Mouse (Mus musculus) splenic B cell, adult 2 months (primary cell): ENCODE measurements around the gene Kif21a.

Source experiments
- DNase-seq: peaks from one replicate; pipeline ENCODE4 v3.0.0-alpha.2; 2011; ENCODE audit warnings: low read depth, low spot score
- H3K27me3 ChIP-seq: 2 replicates; pipeline ENCODE4 v1.6.1; 2012; ENCODE audit warnings: mild to moderate bottlenecking, low read length, moderate library complexity, mixed read lengths; ENCODE audit not compliant: control insufficient read depth, poor library complexity, insufficient read depth, severe bottlenecking
- H3K36me3 ChIP-seq: 2 replicates; pipeline ENCODE4 v1.6.1; 2012; ENCODE audit warnings: mild to moderate bottlenecking, low read length, moderate library complexity, mixed read lengths; ENCODE audit not compliant: control insufficient read depth, poor library complexity, insufficient read depth, severe bottlenecking

Gene Kif21a

DNA sequence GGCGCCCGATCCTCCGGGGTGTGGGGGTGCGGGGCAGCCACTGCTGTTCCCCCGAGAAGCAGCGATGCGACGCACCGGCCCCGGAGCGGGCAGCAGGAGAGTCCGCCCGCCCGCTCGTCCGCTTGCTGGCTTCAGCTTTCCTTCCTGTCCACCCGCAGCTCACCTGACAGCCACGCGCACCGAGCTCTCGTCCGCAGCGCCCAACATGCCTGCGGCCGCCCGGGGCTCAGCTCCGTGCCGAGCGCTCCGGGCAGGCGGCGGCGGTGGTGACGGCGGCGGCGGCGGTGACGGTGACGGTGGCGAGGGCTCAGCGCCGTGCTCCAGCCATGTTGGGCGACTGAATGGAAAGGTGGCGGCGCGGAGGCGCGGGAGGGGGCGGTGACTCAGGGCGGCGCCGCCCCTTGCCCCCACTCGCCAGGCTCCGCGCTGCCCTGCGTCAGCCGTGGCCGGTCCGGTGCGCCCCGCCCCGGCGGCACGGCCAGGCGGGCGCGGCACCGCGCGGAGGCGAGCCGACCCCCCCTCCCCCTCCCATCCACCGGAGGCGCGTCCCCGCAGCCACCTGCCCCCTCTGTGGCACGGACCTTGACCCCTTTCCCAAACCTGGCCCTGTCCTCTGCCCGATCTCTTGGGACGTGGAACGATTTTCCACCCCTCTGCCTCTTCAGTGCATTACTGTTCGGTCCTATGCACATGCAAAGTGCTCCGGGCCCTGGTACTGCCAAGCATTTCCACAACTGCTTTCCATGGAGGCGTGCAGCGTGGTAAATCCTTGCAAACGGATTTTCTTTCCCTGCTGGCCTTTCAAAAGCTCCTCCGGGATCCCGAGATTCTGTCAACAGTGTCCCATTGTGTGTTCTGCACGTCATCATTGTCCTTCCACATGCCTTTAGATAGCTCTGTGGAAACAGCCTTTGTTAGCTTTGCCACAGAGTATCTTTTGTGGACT, at the start of gene Kif21a:
Gene Kif21a (minus strand): TSS at position 453 of the 946 bp plus-strand sequence.
- no peaks in the 10 kb centered on the region for H3K36me3 ChIP-seq
- H3K27me3 ChIP-seq, result no peaks in the 10 kb centered on the region
- no peak for DNase-seq

DNA sequence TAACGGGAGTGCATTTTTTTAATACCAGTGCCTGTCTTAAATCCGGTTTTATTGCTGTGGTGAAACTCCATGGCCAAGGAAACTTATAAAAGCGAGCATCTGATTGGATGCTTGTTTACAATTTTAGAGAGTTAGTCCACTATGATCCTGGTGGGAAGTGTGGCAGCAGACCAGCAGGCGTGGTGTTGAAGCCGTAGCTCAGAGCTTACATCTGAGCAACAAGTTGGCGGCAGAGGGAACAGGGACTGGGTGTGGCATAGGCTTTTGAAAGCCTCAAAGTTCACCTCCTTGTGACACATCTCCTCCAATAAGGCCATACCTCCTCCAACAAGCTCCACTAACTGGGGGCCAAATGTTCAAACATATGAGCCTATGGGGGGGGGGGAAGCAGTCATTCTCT, 46.9 kb upstream of the Kif21a start:
- no peaks in the 10 kb centered on the region for H3K36me3 ChIP-seq
- H3K27me3 ChIP-seq, result no peaks in the 10 kb centered on the region
- DNase-seq, result no peak

DNA sequence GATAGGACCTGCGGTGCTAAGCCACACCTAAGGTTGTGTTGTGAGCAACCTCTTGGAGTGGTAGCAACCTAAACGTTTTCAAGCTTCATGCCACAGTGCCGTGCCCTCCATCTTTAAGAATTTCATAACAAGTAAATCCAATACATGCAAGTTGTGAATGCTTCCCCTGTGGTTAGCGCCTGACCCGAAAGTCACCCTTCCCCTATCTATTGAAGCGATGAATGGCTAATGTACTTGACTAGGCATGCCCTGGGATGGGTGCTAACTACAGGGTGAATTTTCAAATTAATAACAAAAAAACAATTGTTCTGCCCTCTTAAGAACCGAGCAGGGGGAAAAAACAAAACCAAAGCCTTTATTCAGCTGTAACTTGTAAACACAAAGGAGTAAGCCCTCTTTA, 39.7 kb upstream of the Kif21a start:
- Histone ChIP-seq H3K27me3 (no peaks in the 10 kb centered on the region), H3K36me3 (no peaks in the 10 kb centered on the region)
- DNase-seq, result no peak

DNA sequence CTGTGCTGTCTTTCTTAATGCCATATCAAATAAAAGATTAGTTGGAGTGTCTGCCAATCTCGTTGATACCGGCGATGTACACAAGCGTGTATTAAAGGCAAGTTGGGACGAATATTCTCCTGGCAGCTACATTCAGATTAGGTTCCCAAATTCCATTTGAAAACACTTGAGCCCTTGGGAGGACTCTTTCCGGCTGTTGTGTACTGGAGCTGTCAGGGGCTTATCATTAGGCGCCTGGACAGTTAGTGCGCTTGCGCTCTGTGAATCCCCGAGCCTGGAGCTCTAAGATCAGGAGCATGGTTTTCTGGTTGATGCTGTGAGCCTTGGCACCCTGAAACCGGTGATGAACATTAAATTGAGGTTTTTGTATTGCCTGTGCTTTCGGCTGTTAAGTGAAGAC, 38.3 kb upstream of the Kif21a start:
- H3K36me3 ChIP-seq, result no peaks in the 10 kb centered on the region
- no peaks in the 10 kb centered on the region for H3K27me3 ChIP-seq
- no peak for DNase-seq

DNA sequence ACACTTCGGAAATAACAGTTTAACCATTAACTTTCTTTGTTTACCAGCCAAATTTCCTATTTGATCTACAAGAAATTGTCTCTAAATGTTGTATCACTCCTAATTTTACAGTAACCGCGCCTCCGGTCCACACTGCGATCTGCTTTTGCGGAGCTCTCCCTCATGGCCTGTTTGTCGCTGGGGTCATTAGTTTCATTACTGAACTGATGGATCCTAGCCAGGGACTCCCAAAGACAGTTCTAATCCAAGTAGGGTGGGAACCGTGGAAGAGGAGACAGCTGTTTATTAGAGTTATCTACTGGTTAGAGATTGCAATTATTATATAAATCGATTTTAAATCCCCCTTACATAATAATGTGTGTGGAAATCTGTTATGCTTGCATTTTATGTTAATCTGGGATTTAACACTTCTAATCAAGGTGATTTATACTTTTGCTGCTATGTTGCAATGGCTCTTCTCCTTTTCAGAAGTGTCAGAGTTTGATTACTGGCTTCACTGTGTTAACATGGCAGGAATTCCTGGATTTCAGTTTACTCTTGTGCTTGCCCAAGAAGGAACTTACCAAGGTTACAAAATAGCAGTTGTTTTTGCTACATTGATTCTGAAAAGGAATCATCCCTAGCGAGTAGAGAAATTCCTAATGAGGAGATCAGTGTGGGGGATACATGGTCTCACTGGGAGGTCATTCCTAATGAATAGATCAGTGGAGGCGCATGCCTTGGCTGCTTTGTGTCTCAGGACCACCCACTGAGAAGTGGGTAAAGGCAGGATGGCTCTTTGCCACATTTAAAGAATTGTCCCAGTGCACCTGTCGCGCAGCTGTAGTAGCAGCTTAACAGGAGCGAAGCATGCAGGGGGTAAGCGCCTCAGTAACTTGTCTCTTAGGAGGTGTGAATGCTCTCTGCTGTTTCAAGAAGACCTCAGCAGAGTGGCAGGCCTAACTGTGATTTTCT, 28.0 kb upstream of the Kif21a start:
- DNase-seq, result no peak

DNA sequence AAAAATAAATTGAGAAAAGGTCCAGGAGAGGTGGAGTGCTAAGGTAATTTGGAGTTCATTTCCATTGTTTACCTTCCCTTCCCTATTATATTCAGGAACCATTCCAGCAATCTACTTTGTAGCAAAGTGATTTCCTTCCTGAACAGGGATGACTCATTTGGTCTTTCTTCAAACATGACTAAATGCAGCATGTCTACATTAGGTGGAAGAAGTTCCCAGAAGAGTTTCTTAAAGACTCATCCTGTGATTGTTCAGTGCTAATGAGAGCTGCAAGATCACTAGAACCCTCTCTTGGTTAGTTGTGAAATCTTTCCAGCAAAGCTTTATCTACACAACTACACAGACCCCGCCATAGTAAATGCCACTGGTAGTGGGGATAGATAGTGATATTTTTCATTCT, 22.7 kb upstream of the Kif21a start:
- DNase-seq, result no peak

More for the DNA sequence above, 28.0 kb upstream of the Kif21a start:
- Histone ChIP-seq H3K36me3 (no peaks in the 10 kb centered on the region), H3K27me3 (no peaks in the 10 kb centered on the region)

DNA sequence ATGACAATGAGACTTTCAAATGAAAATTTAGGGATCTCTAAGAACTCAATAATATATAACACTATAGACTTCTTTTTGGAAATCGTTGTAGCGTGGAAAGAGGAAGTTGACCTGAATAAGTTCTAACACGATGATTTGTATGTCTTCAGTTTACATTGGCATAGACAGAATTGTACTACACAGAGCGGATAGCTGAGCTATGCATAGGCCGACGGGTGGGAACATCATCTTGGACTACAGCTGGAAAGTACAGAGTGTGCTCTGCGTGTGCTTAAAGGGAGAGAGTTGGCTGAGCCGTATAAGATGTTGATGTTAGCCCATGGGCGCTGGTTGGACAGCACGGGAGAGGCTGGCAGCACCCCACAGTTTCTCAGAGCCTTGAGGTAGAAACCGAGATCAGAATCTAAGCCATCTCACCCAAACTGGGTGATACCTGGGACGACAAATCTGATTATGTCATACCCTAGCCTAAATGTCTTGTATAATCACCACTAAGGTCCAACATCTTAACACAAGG, 14.6 kb upstream of the Kif21a start:
- H3K36me3 ChIP-seq, result no peaks in the 10 kb centered on the region
- no peak for DNase-seq
- H3K27me3 ChIP-seq, result no peaks in the 10 kb centered on the region

More for the DNA sequence above, 22.7 kb upstream of the Kif21a start:
- Histone ChIP-seq H3K36me3 (no peaks in the 10 kb centered on the region), H3K27me3 (no peaks in the 10 kb centered on the region)

DNA sequence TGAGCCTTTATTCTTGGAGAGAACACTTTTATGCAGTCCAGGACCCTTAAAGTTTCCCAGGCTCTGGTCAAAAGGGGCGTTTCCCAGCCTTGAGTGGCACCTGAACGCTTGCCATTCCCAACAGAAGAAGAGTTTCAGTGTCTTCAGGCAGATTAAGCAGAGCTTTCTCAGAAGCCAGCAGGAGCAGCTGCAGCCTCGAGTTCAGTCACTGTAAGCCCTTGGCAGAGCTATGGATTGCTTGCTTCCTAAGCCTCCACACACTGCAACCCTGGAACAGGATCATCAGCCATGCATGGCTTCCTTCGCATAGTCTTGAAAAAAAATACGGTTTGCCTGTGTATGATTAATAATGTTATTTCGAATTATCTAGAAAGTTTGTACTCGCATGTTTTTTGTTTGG, 14.1 kb upstream of the Kif21a start:
- no peaks in the 10 kb centered on the region for H3K27me3 ChIP-seq
- no peaks in the 10 kb centered on the region for H3K36me3 ChIP-seq
- no peak for DNase-seq

DNA sequence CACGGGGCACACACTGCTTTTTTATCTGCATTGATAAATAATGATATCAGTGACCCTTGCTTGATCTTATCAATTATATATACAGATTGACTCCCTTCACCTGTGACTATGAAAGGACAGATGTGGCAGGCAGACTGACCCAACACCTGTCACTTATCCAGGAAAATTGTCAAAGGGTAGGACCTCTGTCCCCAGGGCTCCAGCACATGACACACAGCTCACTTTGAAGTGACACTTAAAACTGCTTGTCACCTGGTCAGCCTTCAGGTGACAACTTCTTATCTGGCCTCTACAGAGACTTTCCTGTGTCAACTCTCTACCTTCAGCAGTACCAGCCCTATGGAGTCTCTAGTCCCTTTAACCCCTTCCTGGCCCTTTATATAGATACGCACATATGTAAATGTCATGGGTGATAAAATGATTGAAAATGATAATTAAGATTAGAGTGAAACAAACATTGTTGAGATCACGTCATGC, 7.2 kb upstream of the Kif21a start:
- Histone ChIP-seq H3K36me3 (no peaks in the 10 kb centered on the region), H3K27me3 (no peaks in the 10 kb centered on the region)
- no peak for DNase-seq

DNA sequence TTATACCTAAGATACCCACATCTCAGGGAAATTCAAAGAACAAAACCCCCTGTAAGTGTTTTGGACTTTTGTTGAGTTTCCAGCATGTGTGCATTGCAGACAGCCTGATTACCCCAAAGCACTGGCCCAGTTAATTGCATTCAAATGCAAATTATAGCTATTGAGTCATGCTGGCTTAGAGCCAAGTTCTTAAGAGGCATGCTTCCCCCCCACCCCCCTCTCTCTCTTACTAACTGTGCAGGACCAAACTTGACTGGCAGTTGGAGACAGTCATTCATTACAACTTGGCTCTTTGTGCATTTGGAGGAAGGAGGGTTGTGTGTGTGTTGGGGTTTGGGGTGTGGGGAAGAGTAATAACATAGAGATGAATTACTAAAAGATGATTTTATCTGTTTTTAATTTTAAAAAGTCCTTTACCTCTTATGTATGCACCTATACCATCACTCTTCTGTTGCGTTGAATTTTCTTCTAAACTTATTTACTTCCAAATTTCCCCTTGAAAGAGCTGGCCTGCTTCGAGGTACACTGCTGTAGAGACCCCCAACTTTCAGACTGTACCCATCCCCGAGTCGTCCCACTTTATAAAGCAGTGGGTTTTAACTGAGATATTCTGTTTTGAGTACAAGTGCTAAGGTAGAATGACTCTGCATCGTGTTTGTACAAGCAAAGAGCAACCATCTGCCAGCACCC, 6.6 kb upstream of the Kif21a start:
- no peak for DNase-seq

DNA sequence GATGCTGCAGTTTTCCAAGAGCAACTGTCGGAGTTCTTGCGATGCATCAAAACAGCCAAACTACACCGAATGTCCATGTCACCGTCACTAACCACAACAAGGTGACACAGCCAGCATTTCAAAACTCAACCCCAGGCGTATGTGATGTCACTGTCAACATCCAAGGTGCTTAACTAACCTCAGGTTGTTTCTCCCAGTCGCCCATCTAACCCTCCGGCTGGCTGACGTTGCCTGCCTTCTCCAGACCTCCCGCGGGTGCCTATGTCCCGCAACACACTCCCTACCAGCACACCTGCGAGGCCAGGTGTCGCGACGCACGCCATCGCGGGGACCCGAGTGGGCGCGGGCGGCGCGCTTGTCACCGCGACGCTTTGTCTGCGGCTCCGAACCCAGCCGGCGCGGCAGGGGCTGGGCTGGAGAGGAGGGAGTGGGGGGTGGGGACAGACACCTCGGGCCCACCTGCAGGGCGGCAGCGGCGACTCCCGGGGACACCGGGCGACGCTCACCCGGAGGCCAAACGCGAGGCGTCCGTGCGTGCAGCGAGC, 725 bp downstream of the Kif21a start:
- no peaks in the 10 kb centered on the region for H3K36me3 ChIP-seq

More for the DNA sequence above, 6.6 kb upstream of the Kif21a start:
- H3K27me3 ChIP-seq, result no peaks in the 10 kb centered on the region
- no peaks in the 10 kb centered on the region for H3K36me3 ChIP-seq

DNA sequence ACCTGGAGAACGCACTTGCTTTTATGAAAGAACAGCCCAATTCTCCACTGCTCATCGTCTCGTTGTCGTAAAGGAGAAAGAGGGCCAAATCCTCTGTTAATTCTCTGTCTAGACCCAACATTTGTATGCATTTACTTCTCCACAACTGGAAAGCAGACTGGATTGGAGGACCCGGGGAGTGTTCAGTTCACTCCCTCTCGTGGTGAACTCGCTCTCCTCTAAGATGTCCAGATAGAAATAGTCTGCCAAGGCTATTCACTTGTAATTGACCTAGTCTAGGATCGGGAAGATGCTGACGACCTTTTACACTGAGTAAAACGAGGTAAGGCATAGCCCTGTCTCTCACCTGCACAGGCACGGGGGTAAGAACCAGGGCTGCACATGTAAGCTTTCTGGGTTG, 2.1 kb downstream of the Kif21a start:
- H3K27me3 ChIP-seq, result no peaks in the 10 kb centered on the region
- DNase-seq, result no peak
- no peaks in the 10 kb centered on the region for H3K36me3 ChIP-seq

More for the DNA sequence above, 725 bp downstream of the Kif21a start:
- no peaks in the 10 kb centered on the region for H3K27me3 ChIP-seq
- DNase-seq, result no peak

DNA sequence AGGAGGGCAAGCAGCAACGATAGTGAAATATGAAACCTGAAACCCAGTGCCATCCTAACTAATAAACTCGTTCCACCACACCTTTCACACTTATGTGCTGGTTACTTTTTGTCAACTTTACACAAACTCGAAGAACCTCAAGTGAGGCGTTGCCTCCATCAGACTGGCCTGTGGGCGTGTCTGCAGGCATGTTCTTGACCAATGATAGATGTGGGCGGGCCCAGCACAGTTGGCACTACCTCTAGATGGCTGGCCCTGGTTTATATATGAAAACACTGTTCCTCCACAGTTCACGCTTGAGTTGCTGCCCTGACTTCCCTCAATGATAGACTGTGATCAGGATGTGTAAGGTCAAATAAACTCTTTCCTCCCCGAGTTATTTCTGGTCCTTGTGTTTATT, 3.2 kb downstream of the Kif21a start:
- DNase-seq, result no peak
- Histone ChIP-seq H3K27me3 (no peaks in the 10 kb centered on the region), H3K36me3 (no peaks in the 10 kb centered on the region)

DNA sequence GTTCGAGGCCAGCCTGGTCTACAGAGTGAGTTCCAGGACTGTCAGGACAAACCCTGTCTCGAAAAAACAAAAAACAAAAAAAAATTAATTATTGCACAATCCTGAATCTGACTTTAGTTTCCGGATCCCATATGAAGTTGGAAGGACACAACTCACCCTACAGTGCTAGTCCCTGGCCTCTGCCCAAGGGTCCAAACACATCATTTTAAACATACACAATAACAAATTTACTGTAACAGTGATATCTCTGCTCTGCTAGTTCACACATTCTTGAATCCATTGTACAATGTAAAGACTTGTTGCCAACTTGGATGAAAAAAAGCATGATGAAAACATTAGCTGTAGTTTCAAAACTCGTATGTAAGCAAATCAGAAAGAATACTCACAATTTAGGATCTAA, 6.5 kb downstream of the Kif21a start:
- H3K27me3 ChIP-seq, result no peaks in the 10 kb centered on the region
- no peak for DNase-seq
- no peaks in the 10 kb centered on the region for H3K36me3 ChIP-seq
